In genomic region chr5:116809001-116809759, GRCm38 (mm10) we compare ENCODE assay signal across 11 mouse cellular contexts.
DNase-seq lines count a peak whose midpoint lies in the region; ATAC-seq lines count a peak whose summit lies in the region.
"Had no signal": no experiment of that assay in that cellular context is flagged by ENCODE, and none has a peak within 500 bp of the region (broad histone marks: within the 10 kb centered on the region; RNA-seq: fewer than 3 reads in every experiment).

No protein-coding gene starts in this region.

- H3K9me3 ChIP-seq in forebrain, embryonic 10.5 days: no peaks in the 10 kb centered on the region
- H3K9me3 ChIP-seq in midbrain, embryonic 16.5 days (replicated peaks; ENCODE audit: control insufficient read depth, low read length, poor library complexity, severe bottlenecking): no peaks in the 10 kb centered on the region

- H3K27me3 ChIP-seq in forebrain, embryonic 10.5 days (ENCODE audit: poor library complexity, severe bottlenecking): no peaks in the 10 kb centered on the region
- H3K27me3 ChIP-seq in midbrain, embryonic 16.5 days (ENCODE audit: control insufficient read depth, insufficient read depth, low read depth, low read length): no peaks in the 10 kb centered on the region
- H3K27me3 ChIP-seq: CH12.LX; liver, embryonic 15.5 days had no signal

- peak overlapping the region; percentile 38 for H3K4me2 ChIP-seq in midbrain, embryonic 16.5 days (ENCODE audit: low read length)
- H3K4me2 ChIP-seq: liver, embryonic 15.5 days had no signal

- peak overlapping the region; percentile 59 for H3K9ac ChIP-seq in midbrain, embryonic 16.5 days (ENCODE audit: low read depth, low read length)
- H3K9ac ChIP-seq: liver, embryonic 15.5 days had no signal

- H3K4me1 ChIP-seq in forebrain, embryonic 10.5 days: peaks cover 24% of the 10 kb centered on the region
- H3K4me1 ChIP-seq in midbrain, embryonic 16.5 days (ENCODE audit: control insufficient read depth, insufficient read depth, low read length): peaks cover 13% of the 10 kb centered on the region
- H3K4me1 ChIP-seq: liver, embryonic 15.5 days had no signal

- peak; percentile 93 for ATAC-seq in midbrain, embryonic 16.5 days

- no peaks in the 10 kb centered on the region for H3K36me3 ChIP-seq in forebrain, embryonic 10.5 days (replicated peaks)
- H3K36me3 ChIP-seq in midbrain, embryonic 16.5 days (ENCODE audit: control insufficient read depth, insufficient read depth, low read length): no peaks in the 10 kb centered on the region
- H3K36me3 ChIP-seq: liver, embryonic 15.5 days had no signal

- peak overlapping the region; percentile 35 for H3K4me3 ChIP-seq in forebrain, embryonic 10.5 days
- no peak overlapping the region for H3K4me3 ChIP-seq in midbrain, embryonic 16.5 days (ENCODE audit: low read depth, low read length)
- H3K4me3 ChIP-seq: liver, embryonic 15.5 days had no signal

- peak; percentile 72 for DNase-seq in brain, adult 2 months (ENCODE audit: low read depth, low spot score)
- DNase-seq in forebrain, embryonic 10.5 days (ENCODE audit: extremely low spot score, low spot score): peak; percentile 83
- peak; percentile 21 to 43 for DNase-seq in layer of hippocampus, adult 8-10 months (ENCODE audit: low spot score in 2 of 2)
- DNase-seq in kidney, postnatal 36 days: no peak
- no peak for DNase-seq in gastrocnemius, adult 8-10 months (ENCODE audit: low spot score in 2 of 2)
- no peak for DNase-seq in kidney, adult 11 months
- no peak for DNase-seq in ovary, adult 18-20 months (ENCODE audit: low spot score)
- DNase-seq: adrenal gland, adult 2 months had no signal

- 16% methylated on average over 17 of the region's 17 CpGs for WGBS in forebrain, embryonic 10.5 days
- WGBS in midbrain, embryonic 16.5 days: 8% methylated on average over 17 of the region's 17 CpGs

- peak overlapping the region; percentile 85 for H3K27ac ChIP-seq in forebrain, embryonic 10.5 days
- peak overlapping the region; percentile 89 for H3K27ac ChIP-seq in midbrain, embryonic 16.5 days (ENCODE audit: low read length)
- H3K27ac ChIP-seq: liver, embryonic 15.5 days had no signal

Comparison
In these comparisons a context has a peak if more than half of its experiments do, and no peak if none do; other contexts are left out.
1. DNase-seq: peak in brain, adult 2 months (single experiment), forebrain, embryonic 10.5 days (single experiment) and layer of hippocampus, adult 8-10 months (2 of 2); none in kidney, postnatal 36 days (0 of 2), gastrocnemius, adult 8-10 months (0 of 2), kidney, adult 11 months (single experiment) and ovary, adult 18-20 months (single experiment).